Mouse (Mus musculus) cerebellum, postnatal 36 days (tissue): ENCODE results near the gene Actl11.

ENCODE experiments used
- DNase-seq, 2 experiments: peaks; one replicate each; pipeline ENCODE4 v3.0.0; 2021 to 2022; ENCODE audit warnings: mixed read lengths in 2 of 2

The Actl11 gene

GRCm38 (mm10) chr9:107928169-107928568, at the start of gene Actl11:
Actl11 (plus strand) TSS chr9:107928469.
- no peak for DNase-seq

GRCm38 (mm10) chr9:107880411-107880810, 47.9 kb upstream of the Actl11 start:
- no peak for DNase-seq

GRCm38 (mm10) chr9:107887804-107888266, 40.4 kb upstream of the Actl11 start, which contains the start of gene Mon1a:
Mon1a (plus strand) TSS chr9:107888151.
- DNase-seq = peak; percentile 86 to 90

- DNase-seq = peak in 1 of 2 experiments; percentile 27
Measured at GRCm38 (mm10) chr9:107888267-107888850, 39.9 kb upstream of the Actl11 start.

GRCm38 (mm10) chr9:107890260-107890659, 38.0 kb upstream of the Actl11 start:
- DNase-seq = no peak

GRCm38 (mm10) chr9:107891023-107891422, 37.2 kb upstream of the Actl11 start:
- DNase-seq = no peak

GRCm38 (mm10) chr9:107898563-107898962, 29.7 kb upstream of the Actl11 start:
- peak; percentile 29 to 46 for DNase-seq

GRCm38 (mm10) chr9:107899855-107900254, 28.4 kb upstream of the Actl11 start:
- DNase-seq = no peak

- DNase-seq = peak; percentile 94
Measured at GRCm38 (mm10) chr9:107900840-107901626, 27.2 kb upstream of the Actl11 start.

GRCm38 (mm10) chr9:107901627-107901914, 26.7 kb upstream of the Actl11 start:
- no peak for DNase-seq

GRCm38 (mm10) chr9:107904726-107905125, 23.5 kb upstream of the Actl11 start:
- peak; percentile 87 to 91 for DNase-seq

GRCm38 (mm10) chr9:107906252-107906966, 21.9 kb upstream of the Actl11 start, which contains the start of gene Mst1r:
Mst1r (plus strand) TSS chr9:107906873.
- no peak for DNase-seq

- no peak for DNase-seq
Measured at GRCm38 (mm10) chr9:107906967-107907800, 21.1 kb upstream of the Actl11 start.

GRCm38 (mm10) chr9:107907801-107908120, 20.5 kb upstream of the Actl11 start:
- no peak for DNase-seq

GRCm38 (mm10) chr9:107908410-107909158, 19.7 kb upstream of the Actl11 start:
- DNase-seq = no peak

GRCm38 (mm10) chr9:107910025-107910769, 18.1 kb upstream of the Actl11 start:
- no peak for DNase-seq

- DNase-seq = no peak
Measured at GRCm38 (mm10) chr9:107914764-107915420, 13.4 kb upstream of the Actl11 start.

GRCm38 (mm10) chr9:107917895-107918608, 10.2 kb upstream of the Actl11 start:
- DNase-seq = no peak

- no peak for DNase-seq
Measured at GRCm38 (mm10) chr9:107918884-107919283, 9.4 kb upstream of the Actl11 start.

- DNase-seq = no peak
Measured at GRCm38 (mm10) chr9:107919441-107919840, 8.8 kb upstream of the Actl11 start.
